Mouse (Mus musculus): ENCODE measurements around the gene Homez.

DNA sequence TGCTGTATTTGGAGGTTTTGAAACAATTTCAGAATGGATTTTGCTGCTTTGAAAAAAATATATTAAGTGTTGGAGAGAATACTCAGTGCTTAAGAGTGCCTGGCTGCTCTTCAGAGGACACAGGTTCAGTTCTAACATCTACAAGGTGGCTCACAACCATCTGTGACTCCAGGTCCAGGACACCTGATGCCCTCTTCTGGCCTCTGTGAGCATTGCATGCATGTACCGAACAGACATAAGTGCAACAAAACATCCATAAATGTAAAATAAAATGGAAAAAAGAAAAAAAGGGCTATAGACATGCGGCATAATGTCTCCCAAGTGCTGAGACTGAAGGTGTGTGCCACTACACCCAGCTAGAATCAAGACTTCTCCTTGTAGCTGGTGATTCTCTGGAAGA lies 10.2 kb downstream of the Homez start:
- TF ChIP-seq POLR2A (IDR thresholded peaks at IDR 0.05; ENCODE audit: borderline replicate concordance, control insufficient read depth, low read depth, low read length) (no peak), CTCF (IDR thresholded peaks at IDR 0.05; ENCODE audit: control insufficient read depth, insufficient read depth, low read length) (peak; percentile 69)
